Mouse (Mus musculus): Measurements from ENCODE around the gene Setd1a. TPM values are rescaled to one million over a fixed set of nuclear protein-coding genes. Genes with fewer than 3 reads are reported as not detected.
"Not testable (repeated sequence)": the region's sequence is repeated elsewhere in the genome, so short reads cannot be mapped to it uniquely, and the experiment has no call there.

The Setd1a gene
- polyA plus RNA-seq, 1 experiment from 2014 or later, result 23.7 TPM

DNA sequence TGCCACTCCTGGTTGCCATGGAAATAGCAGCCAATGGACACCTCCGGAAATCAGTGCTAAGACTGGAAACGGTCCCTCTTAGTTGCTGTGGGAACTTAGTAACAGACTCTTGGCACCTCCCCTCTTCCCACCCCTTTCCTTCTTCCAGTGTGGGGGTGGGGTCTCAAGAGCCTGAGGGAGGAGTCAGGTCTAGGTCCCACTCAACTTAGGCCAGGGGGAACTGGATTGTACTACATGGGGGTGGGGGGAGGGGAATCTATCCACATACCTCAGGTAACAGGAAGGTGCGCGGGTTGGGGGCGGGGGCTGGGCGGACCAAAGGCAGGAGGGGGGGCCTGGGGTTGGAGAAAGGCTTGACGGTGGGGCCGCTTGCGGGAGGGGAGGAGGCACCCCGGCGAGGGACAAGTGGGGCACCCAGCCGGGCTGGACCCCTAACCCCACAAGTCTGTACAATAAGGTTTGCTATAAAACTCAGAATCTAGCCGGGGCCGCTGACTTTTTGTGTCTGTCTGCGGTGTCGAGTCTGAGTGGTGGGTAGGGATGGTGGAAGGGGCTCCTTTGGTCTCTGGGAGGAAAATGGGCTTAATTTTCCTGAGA lies 7.4 kb upstream of the Setd1a start:
- peak; percentile 95 for DNase-seq (ENCODE audit: low spot score)
- no peaks in the 10 kb centered on the region for H3K9me3 ChIP-seq
- peaks cover 19% of the 10 kb centered on the region; the same call in 1 of the 2 replicates for H3K27me3 ChIP-seq (ENCODE audit: insufficient read depth, poor library complexity, severe bottlenecking)
- H3K36me3 ChIP-seq, result peaks cover 36% of the 10 kb centered on the region
- H3K4me3 ChIP-seq, result peak overlapping the region; percentile 73
- H3K4me1 ChIP-seq, result peaks cover 44% of the 10 kb centered on the region
- 3% methylated on average over 16 of the region's 16 CpGs for WGBS
- H3K27ac ChIP-seq, result peak overlapping the region; percentile 91

- H3K36me3 ChIP-seq, result peaks cover 32% of the 10 kb centered on the region
- DNase-seq (ENCODE audit: low spot score), result peak; percentile 92
- peaks cover 44% of the 10 kb centered on the region for H3K4me1 ChIP-seq
- H3K4me3 ChIP-seq, result peak within 1 kb of the TSS; percentile 73
- H3K27me3 ChIP-seq (ENCODE audit: insufficient read depth, poor library complexity, severe bottlenecking), result peaks cover 17% of the 10 kb centered on the region; the same call in 1 of the 2 replicates
- peak within 1 kb of the TSS; percentile 91 for H3K27ac ChIP-seq
- H3K9me3 ChIP-seq, result no peaks in the 10 kb centered on the region
- WGBS, result under 1% methylated on average over 24 of the region's 24 CpGs
These were observed 6.8 kb upstream of the Setd1a start, which contains the start of gene Orai3 for GRCm38 (mm10) chr7:127769651-127770038. Orai3 (plus strand) TSS chr7:127769815.

DNA sequence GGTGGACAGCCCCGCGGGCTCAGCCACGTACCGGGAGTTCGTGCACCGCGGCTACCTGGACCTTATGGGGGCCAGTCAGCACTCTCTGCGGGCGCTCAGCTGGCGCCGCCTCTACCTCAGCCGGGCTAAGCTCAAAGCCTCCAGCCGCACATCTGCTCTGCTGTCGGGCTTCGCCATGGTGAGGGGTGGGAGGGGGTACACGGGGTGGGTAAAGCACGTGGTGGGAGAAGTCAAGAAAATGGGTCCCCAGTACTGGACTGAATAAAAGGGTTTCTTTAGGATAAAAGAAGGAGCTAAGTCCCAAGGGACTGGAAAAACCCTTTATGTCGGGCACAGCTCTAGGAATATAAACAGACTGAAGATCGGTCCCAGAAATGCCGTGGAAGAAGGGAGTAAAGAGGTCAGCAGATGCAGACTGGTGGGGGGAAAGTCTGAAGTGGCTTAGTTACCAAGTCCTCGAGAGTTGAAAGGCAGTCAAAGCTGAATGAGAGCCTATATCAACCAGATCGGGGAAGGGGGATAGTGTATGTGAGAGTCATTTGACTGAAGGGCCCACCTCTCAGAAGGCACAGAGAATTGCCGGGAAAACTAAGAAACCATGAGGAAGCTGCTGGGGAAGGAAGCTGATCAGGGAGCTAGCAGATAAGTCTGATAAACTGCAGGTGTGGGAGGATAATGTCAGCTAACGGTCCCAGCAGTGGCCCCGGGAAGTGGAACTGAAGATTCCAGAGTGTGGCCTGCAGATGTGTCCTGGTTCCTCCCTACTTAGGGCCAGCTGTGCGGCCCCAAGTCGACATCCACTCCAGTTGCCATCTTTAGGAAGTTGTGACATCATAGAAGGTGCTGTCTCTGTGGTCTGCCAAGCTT lies 6.2 kb upstream of the Setd1a start:
- Histone ChIP-seq H3K4me1 (peaks cover 44% of the 10 kb centered on the region), H3K36me3 (peaks cover 26% of the 10 kb centered on the region), H3K27ac (peak overlapping the region; percentile 91), H3K4me3 (peak overlapping the region; percentile 73), H3K27me3 (ENCODE audit: insufficient read depth, poor library complexity, severe bottlenecking) (peaks cover 11% of the 10 kb centered on the region; the same call in 1 of the 2 replicates), H3K9me3 (no peaks in the 10 kb centered on the region)
- no peak for DNase-seq (ENCODE audit: low spot score)
- WGBS, result 2% methylated on average over 27 of the region's 27 CpGs

DNA sequence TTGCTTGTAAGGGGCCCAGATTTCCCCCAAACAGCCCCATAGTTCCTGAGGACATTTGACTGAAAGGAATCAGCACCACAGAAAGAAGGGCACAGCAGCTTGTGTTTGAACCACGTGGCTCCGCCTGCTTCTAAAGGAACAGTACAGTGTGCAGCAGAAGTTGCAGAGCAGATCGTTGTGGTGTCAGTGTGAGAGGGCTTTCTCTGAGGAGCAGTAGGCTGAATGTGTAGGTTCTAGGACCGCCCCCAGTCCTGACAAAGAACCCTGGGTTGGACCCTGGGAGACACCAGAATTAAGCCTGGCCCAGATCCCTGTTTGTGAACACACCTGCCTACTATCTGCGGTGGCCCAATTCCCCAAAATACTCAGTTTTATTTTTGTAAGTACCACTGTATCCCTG lies 5.2 kb upstream of the Setd1a start:
- peaks cover 44% of the 10 kb centered on the region for H3K4me1 ChIP-seq
- H3K4me3 ChIP-seq, result peak overlapping the region; percentile 73
- H3K9me3 ChIP-seq, result no peaks in the 10 kb centered on the region
- H3K27ac ChIP-seq, result no peak overlapping the region
- DNase-seq (ENCODE audit: low spot score), result no peak
- H3K27me3 ChIP-seq (ENCODE audit: insufficient read depth, poor library complexity, severe bottlenecking), result peaks cover 11% of the 10 kb centered on the region; the same call in 1 of the 2 replicates
- 67% methylated on average over 5 of the region's 5 CpGs for WGBS
- H3K36me3 ChIP-seq, result peaks cover 16% of the 10 kb centered on the region

DNA sequence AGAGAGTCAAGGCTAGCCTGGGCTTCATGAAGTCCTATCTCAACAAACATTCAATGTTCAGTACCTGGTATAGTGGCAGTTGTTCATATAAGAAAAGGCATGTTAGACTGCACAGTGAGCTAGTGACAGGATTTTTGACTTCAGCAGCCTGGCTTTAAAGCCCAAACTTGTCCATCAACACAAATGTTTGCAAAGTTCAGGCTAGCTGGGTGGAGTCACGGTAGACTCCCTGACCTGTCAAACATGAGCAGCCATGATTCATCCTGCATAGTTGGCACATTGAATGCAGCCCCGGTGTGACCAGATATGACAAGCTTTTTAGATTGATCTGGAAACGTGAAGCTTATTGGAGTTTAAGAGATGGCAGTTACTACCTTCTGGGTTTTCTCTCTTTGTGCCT lies 4.4 kb upstream of the Setd1a start:
- Histone ChIP-seq H3K27me3 (ENCODE audit: insufficient read depth, poor library complexity, severe bottlenecking) (peaks cover 11% of the 10 kb centered on the region; the same call in 1 of the 2 replicates), H3K27ac (no peak overlapping the region), H3K9me3 (no peaks in the 10 kb centered on the region), H3K4me3 (no peak overlapping the region), H3K4me1 (peaks cover 44% of the 10 kb centered on the region), H3K36me3 (peaks cover 14% of the 10 kb centered on the region)
- no peak for DNase-seq (ENCODE audit: low spot score)
- WGBS, result 64% methylated on average over 3 of the region's 3 CpGs

GRCm38 (mm10) chr7:127772557-127772956 lies 3.9 kb upstream of the Setd1a start:
- WGBS, result 79% methylated on average over 1 of the region's 1 CpGs

DNA sequence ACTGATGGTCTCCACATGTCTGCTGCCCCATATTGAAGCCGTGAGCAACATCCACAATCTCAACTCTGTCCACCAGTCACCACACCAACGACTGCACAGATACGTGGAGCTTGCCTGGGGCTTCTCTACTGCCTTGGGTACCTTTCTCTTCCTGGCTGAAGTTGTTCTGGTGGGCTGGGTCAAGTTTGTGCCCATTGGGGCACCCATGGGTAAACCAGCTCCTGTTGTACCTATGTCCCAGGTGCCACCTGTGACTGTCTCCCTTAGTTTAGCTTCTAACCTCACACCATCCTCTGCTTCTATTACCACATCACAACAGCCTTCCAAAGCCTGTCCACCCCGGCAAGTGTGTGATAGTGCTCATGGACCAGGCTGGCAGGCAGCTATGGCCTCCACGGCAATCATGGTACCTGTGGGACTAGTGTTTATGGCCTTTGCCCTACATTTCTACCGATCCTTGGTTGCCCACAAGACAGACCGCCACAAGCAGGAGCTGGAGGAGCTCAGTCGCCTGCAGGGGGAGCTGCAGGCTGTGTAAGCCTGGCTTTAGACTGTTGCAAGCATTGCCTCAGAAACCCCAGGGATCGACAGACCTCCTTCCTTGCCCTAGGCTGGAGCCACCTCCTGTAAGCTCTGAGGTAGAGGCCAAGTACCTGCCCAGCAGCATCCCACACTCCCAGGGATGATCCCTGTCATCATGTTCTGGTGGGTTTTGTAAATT lies 2.6 kb upstream of the Setd1a start:
- H3K27me3 ChIP-seq (ENCODE audit: insufficient read depth, poor library complexity, severe bottlenecking), result no peaks in the 10 kb centered on the region
- peaks cover 41% of the 10 kb centered on the region for H3K4me1 ChIP-seq
- H3K9me3 ChIP-seq, result no peaks in the 10 kb centered on the region
- WGBS, result 40% methylated on average over 9 of the region's 9 CpGs
- 0 out of 2 replicates have a peak overlapping the region, but pooled peaks have one; percentile 5 for H3K4me3 ChIP-seq
- DNase-seq (ENCODE audit: low spot score), result no peak
- peaks cover 4% of the 10 kb centered on the region; the same call in 1 of the 2 replicates for H3K36me3 ChIP-seq
- H3K27ac ChIP-seq, result no peak overlapping the region

More at GRCm38 (mm10) chr7:127772557-127772956, 3.9 kb upstream of the Setd1a start:
- DNase-seq (ENCODE audit: low spot score), result no peak
- H3K27me3 ChIP-seq (ENCODE audit: insufficient read depth, poor library complexity, severe bottlenecking), result peaks cover 6% of the 10 kb centered on the region; the same call in 1 of the 2 replicates
- peaks cover 10% of the 10 kb centered on the region for H3K36me3 ChIP-seq
- H3K9me3 ChIP-seq, result no peaks in the 10 kb centered on the region
- H3K4me1 ChIP-seq, result peaks cover 41% of the 10 kb centered on the region
- H3K27ac ChIP-seq, result no peak overlapping the region
- H3K4me3 ChIP-seq, result no peak overlapping the region

GRCm38 (mm10) chr7:127775837-127776236 lies 633 bp upstream of the Setd1a start:
- H3K27ac ChIP-seq, result peak overlapping the region; percentile 99
- not testable (repeated sequence) for H3K27me3 ChIP-seq (ENCODE audit: insufficient read depth, poor library complexity, severe bottlenecking); DNase-seq (ENCODE audit: low spot score); H3K9me3 ChIP-seq
- H3K4me3 ChIP-seq, result peak overlapping the region; percentile 96
- H3K36me3 ChIP-seq, result peaks cover 24% of the 10 kb centered on the region
- 71% methylated on average over 7 of the region's 7 CpGs for WGBS
- peaks cover 20% of the 10 kb centered on the region for H3K4me1 ChIP-seq

DNA sequence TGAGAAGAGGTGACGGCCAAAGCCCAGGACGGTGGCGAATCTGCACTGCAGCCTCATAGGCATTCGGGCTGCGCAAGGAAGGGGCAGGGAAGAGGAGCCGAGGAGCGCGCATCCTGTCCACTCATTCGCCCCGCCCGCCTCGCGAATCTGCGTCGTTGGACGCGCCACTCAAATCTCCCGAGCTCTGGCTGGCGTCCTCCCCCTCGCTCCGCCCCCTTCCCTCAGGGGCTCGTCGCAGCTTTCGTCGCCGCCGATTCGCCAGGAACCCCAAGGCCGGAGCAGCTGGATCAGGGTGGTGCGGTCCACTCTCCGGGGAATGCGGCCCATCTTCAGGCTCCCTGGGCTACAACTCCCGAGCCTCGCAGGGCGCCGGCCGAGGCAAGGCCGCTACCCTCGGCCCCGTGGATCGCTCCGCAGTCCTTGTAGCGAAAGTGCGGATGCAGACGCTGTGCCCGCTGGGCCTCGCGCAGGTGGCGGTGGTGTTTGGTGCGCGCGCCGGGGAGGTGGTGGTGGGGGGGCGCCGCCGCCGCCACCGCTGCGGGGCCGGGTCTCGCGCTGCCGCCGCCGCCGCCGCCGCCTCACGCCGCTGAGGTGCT lies 506 bp downstream of the Setd1a start:
- peak overlapping the region; percentile 99 for H3K27ac ChIP-seq
- H3K27me3 ChIP-seq (ENCODE audit: insufficient read depth, poor library complexity, severe bottlenecking), result no peaks in the 10 kb centered on the region
- DNase-seq (ENCODE audit: low spot score), result peak; percentile 97
- H3K4me1 ChIP-seq, result peaks cover 15% of the 10 kb centered on the region
- under 1% methylated on average over 68 of the region's 70 CpGs for WGBS
- peak overlapping the region; percentile 96 for H3K4me3 ChIP-seq
- peaks cover 36% of the 10 kb centered on the region for H3K36me3 ChIP-seq
- H3K9me3 ChIP-seq, result no peaks in the 10 kb centered on the region

DNA sequence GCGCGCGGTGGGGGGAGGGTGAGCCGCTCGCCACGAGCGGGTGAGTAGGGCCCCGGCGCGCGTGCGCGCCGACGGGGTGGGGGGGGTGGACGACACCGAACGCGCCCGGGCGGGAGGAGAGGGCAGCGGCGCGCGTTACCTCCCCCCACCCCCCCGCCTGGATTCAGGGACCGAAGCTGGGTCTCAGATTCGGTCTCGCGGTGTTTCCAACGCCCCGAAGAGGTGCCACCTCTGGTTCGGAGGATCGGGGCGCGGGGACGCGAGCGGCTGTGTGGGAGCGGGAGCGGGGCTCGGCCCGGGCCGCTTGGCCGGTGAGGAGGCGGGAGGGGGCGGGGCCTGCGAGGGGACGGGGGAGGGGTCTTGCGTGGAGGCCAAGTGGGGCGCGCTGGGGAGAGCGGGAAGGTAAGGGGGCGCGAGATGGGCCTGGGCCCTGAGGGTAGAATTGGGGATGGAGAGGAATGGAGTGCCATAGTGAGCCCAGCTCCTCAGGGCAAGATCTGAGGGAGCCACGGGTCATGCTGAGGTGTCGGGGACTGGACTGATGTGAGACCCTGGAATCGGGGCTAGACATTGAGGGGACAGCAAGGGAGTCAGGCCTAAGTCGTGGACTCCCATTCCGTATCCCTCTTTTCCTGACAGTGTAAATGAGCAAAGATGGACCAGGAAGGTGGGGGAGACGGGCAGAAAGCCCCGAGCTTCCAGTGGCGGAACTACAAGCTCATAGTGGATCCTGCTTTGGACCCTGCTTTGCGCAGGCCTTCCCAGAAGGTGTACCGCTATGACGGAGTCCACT lies 1.2 kb downstream of the Setd1a start:
- Histone ChIP-seq H3K4me1 (peaks cover 15% of the 10 kb centered on the region), H3K27ac (peak overlapping the region; percentile 99), H3K36me3 (peaks cover 43% of the 10 kb centered on the region), H3K27me3 (ENCODE audit: insufficient read depth, poor library complexity, severe bottlenecking) (no peaks in the 10 kb centered on the region), H3K4me3 (peak overlapping the region; percentile 96), H3K9me3 (no peaks in the 10 kb centered on the region)
- 5% methylated on average over 57 of the region's 66 CpGs for WGBS
- DNase-seq (ENCODE audit: low spot score), result peak; percentile 89

DNA sequence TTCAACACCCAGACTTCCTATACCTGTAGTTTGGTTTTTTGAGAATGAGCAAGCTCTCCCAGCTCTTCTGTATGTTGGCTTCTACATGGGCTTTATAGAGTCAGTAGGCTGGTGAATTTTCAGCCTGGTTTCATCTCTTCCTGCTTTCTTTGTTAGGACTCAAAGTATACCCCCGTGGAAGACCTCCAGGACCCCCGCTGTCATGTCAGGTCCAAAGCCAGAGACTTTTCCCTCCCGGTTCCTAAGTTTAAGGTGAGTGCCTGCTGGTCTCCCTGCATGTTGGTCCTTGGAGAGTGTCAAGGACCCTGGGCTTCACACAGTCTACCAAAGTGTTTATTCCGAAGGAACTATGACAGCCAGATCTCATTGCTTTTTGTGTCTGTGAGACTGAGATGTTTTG lies 1.9 kb downstream of the Setd1a start:
- Histone ChIP-seq H3K9me3 (no peaks in the 10 kb centered on the region), H3K27ac (peak overlapping the region; percentile 99; the same call in 1 of the 2 replicates), H3K27me3 (ENCODE audit: insufficient read depth, poor library complexity, severe bottlenecking) (no peaks in the 10 kb centered on the region), H3K36me3 (peaks cover 48% of the 10 kb centered on the region), H3K4me1 (peaks cover 15% of the 10 kb centered on the region), H3K4me3 (peak overlapping the region; percentile 96)
- 77% methylated on average over 4 of the region's 4 CpGs for WGBS
- DNase-seq (ENCODE audit: low spot score), result no peak

- H3K36me3 ChIP-seq, result peaks cover 97% of the 10 kb centered on the region
These were observed 8.8 kb downstream of the Setd1a start, which contains the start of gene Gm49388 for GRCm38 (mm10) chr7:127785308-127785707. Gm49388 (plus strand) TSS chr7:127785608.

More at GRCm38 (mm10) chr7:127785308-127785707, 8.8 kb downstream of the Setd1a start, which contains the start of gene Gm49388:
- no peak for DNase-seq (ENCODE audit: low spot score)
- 0 out of 2 replicates have a peak, but pooled peaks cover 7% of the 10 kb centered on the region for H3K4me1 ChIP-seq
- H3K4me3 ChIP-seq, result no peak within 1 kb of the TSS
- no peaks in the 10 kb centered on the region for H3K27me3 ChIP-seq (ENCODE audit: insufficient read depth, poor library complexity, severe bottlenecking)
- WGBS, result 93% methylated on average over 7 of the region's 7 CpGs
- H3K27ac ChIP-seq, result no peak within 1 kb of the TSS
- H3K9me3 ChIP-seq, result no peaks in the 10 kb centered on the region
